Mouse (Mus musculus) right cerebral cortex, adult 18-20 months (tissue): ENCODE data around the gene Magi1.
A peak's percentile ranks its signal among the peaks of the same experiment; 100 is the strongest.

Experiments used
- DNase-seq: peaks from one replicate; pipeline ENCODE4 v3.0.0; 2022; ENCODE audit warnings: mixed read lengths

Magi1 gene

DNA sequence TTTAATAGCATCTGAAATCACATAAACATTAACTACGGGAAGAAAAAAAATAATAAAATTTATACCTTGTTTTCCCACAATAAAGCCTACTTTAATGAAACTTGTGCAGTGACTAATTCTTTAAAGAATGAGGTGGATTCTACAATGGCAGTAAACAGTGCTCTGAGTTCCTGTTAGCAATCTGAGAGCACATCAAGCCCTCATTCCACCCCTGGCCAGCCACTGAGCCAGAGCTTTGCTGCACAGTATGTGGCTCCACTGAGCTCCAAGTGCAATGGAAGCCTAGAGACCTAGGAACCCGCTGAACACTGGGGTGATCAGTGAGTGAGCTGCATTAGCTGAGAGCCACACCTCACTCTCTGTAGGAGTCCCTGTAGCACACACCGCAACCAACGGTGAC is 127.7 kb downstream of the Magi1 start:
- DNase-seq = no peak

GRCm38 (mm10) chr6:94154854-94155601 is 128.7 kb downstream of the Magi1 start:
- no peak for DNase-seq

GRCm38 (mm10) chr6:94152881-94153280 is 130.8 kb downstream of the Magi1 start:
- DNase-seq = no peak

DNA sequence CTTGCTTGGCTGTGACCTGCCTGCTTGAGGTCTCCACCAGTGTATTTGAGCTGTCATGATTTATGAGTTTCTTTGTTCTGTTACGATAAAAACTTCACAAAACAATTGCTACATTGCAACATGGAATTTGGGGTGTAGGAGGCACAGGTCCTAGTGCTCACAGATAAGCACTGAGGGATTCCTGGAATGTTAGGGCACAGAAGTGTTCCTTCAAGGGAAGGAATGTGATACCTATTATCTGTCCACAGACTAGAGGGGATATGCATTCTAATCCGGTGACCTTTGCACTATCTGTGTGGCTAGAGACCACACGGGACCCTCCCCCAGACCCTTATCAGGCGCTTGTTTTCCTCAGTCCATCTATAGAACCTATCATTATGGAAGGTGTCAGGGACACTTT is 132.8 kb downstream of the Magi1 start:
- no peak for DNase-seq

DNA sequence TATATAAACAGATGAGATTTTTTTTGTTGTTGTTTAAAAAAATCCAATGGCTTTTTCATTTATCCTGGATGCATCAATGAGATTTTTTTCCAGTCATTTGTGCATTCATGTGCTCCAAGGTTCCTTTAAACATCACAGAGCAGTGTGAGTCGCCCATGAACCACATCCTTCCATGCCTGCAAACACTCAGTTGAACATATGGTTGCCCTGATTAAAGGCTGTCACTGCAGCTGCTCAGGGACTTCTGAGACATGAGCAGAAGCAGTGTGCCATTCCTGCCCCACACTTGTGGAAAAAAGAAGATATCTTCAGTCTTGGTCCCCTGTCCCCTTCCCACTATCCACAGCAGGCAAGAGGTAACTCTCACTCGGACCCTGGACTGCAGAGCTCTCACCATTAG is 133.9 kb downstream of the Magi1 start:
- peak; percentile 21 for DNase-seq

DNA sequence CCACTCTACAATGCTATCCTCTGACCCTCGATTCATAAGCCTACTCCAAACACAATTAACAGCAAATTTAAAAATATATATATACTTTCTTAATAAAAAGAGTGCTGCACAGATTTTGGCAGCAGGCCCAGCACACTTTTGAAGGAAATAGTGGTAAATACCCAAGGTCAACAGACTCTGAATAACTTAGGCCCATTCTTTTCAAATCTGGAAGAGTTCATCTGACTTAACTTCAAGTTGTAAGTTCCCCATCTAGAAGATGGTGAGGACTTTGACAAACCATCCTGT is 137.6 kb downstream of the Magi1 start:
- no peak for DNase-seq

DNA sequence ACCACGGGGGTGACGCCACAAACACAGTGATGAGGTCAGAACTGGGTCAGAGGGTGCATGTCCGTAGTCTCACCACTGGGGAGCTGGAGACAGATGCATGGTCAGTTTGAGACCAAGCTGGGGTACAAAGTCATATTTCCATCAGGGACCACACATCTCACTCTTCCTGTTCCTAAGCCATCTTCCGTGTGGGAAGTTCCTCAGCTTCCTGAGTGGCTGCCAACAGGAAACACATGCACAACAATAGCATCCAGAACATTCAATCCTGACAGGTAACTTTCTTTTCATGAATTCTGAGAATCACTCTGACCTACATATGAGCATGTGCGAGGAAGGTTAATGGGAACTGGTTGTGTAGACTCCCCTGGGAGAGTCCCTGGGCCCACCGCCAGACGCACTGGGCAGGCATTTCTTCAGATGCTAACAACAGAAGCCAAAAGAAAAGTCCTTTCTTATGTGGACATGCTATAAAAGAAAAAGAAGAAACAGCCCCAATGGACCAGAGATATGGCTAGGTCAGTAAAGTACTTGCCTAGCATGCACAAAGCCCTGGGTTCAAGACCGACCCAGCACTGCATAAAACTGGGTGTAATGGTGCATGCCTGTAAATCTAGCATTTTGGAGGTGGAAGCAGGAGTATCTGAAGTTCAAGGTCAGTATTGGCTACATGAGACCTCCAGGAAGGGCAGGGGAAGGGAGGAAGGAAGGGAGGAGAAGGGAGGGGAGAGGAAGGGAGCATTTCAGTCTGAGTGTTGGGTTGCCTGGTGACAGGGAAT is 138.1 kb downstream of the Magi1 start:
- DNase-seq = no peak

DNA sequence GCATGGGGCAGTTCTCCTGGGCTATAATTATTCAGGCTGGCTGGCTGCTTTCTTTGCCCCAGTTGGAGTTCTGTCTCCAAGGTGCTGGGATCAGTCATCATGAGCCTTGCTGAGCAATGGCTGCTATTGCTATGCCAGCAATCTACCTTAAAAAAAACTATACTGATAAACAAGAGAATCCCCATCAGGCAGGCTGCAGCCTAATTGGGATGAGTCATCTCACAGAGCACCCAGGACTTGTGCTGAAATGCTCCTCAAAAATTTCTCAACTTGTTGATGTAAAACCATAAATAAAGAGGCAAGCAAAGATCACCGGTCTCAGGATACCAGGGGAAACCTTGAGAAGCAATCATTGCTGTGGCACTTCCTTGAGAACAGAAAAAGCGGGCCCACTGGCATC is 141.2 kb downstream of the Magi1 start:
- no peak for DNase-seq

GRCm38 (mm10) chr6:94141496-94141895 is 142.2 kb downstream of the Magi1 start:
- DNase-seq = no peak

GRCm38 (mm10) chr6:94139952-94140414 is 143.7 kb downstream of the Magi1 start:
- DNase-seq = no peak

DNA sequence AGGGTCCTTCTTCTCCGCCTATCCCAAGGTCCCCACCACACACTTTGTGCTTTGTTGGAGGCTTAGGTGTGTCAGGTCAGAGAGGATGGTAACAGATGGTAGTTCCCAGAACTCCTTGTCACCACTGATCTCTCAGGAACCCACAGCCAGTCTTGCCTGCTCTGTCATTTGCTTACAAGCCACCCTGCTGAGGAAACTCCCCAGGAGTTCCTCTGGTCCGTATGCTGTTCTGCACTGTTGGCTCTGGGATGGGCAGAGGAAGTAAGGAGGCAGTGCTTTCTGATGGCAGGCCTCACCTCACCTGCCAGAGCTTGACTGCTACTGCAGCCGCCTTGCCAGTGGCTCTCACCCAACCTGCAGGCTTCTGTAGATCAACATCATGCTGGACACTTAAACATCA is 147.0 kb downstream of the Magi1 start:
- DNase-seq = no peak

GRCm38 (mm10) chr6:94134159-94134558 is 149.6 kb downstream of the Magi1 start:
- DNase-seq = no peak

DNA sequence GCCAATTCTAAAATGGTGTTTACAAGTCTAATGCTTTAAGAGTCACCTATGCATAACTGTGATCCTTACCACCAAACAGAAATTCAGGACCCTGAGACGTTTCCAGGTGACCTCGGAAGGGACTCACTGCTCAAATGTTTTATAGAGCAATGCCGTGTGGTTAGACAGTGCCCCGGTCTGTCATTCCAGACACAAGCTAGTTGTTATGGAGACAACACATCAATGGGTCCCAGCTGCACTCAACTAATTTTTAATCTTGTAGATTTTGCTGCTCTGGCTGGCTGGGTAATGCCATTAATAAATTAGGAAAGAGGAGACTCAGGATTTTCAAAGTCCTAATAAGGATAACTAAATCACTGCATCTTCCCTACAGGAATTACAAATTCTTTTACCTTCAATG is 151.7 kb downstream of the Magi1 start:
- DNase-seq = no peak

DNA sequence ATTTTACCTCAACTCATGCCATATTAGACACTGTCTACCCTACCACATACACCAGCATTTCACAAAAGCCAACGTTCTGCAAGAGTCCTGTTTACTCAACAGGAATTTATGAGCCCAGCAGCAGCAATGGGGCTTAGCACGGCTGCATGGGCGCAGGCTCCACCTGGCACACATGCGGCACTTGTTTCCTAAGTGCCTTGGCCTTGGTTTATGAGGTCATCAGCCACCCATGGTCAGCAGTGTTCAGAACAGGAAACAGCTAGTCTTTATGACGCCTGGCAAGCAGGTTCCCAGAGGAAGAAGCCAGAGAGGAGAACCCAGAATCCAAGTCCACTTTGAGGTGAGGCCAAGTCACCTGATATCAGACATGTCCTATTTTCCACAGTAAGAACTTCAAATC is 153.3 kb downstream of the Magi1 start:
- DNase-seq = no peak

- no peak for DNase-seq
Observed at GRCm38 (mm10) chr6:94126763-94127162, 157.0 kb downstream of the Magi1 start.

- DNase-seq = no peak
Observed at GRCm38 (mm10) chr6:94125144-94125543, 158.6 kb downstream of the Magi1 start.

- DNase-seq = no peak
Observed at GRCm38 (mm10) chr6:94124279-94124678, 159.4 kb downstream of the Magi1 start.

DNA sequence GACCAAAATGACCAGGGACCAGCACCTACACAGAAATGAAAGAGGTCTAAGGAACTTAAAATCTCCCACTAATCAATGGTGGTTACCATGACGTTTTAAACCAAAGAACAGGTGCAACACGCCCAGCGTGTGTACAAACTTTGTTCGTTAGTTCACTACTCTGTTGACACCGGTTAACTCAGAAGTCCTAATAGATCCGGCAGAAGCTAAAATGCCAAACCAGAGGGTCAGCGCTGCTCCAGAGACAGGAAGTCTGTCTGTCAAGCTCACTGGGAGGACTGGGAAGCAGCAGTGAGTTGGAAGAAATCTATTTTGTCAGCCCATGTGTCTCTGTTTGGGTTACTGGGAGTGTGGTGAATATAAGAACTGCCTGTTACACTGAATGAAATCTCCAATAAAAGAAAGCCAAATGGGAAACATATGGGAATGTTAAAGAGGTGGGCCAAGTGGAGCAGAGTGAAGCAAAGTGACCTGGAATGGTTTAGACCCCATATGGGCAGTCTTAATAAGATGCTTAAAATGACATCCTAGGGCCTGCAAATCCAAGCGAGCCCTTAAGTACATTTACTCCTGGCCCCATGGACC is 161.1 kb downstream of the Magi1 start:
- DNase-seq = no peak

DNA sequence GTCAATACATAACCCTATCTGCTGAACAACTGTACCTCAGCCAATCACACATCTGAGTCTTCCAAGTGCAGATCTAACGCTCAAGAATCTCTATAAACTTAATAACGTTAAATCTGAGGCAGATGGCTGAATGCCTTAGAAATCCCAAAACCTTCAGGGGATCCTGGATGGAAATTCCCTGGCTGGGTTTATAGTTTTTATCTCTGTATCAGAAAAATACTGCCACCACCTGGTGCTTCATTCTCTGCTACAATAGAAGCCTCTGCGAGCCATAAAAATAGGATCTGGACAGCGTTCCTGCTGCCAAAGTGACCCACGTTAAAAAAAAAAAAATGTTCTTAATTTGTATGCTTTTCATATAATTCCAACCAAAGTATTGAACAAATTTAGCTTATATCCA is 162.2 kb downstream of the Magi1 start:
- no peak for DNase-seq

GRCm38 (mm10) chr6:94116434-94117432 is 167.0 kb downstream of the Magi1 start:
- DNase-seq = no peak

DNA sequence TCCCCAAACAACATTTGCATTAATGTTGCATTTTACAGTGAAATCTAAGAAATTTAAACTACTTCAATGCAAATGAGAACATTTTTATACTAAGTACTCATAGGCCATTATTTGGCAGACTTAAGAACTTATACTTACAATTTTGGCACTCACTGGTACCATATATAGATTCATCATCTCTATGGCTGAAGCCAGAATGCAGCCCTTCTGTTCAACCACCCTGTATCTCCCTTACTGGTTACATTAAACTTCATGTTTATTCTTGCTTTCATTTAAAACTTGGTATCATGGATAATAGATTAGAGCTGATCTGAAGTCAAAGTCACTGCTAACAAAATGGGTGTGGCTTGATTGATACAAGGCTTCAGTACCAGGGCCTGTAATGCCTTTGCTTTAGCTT is 171.9 kb downstream of the Magi1 start:
- no peak for DNase-seq

DNA sequence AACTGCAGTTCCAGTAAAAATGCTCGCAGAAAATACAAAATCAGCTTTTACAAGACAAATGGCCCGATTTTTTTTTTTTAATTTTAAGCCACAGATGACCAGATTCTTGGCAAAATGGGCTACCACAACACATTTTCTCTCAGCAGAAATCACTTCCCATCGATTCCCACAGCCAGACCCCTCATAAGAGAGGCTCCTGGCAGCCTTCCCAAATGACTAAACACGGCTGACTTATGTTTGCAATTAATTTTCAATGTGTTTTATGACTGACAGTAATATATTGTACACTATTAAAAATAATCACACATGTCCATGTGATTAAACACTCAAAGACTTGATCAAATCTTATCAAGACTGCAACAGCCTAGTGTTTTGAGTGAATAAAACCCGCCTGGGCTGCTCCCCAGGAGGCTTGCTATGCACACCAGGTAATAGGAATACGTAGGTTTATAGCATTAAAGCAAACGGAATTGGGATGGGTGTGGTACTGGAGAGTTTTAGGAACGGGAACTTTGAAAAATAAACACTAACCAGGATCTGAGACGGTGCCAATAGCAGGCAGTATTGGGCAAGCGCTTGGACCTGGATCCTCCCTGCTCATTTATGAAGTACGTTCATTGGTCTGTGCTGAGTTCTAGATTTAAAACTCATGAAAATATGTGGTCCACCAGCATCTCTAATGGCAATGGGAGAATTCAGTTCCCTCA is 176.2 kb downstream of the Magi1 start:
- no peak for DNase-seq
